Mouse (Mus musculus) brain, embryonic 14.5 days (tissue): ENCODE data around the gene Gk5.

ENCODE experiments used
- CTCF ChIP-seq: fragments of 200-500 bp; IDR thresholded peaks from 2 replicates; pipeline ENCODE4 v1.5.1; 2012; ENCODE audit warnings: inconsistent platforms, mild to moderate bottlenecking, moderate library complexity, borderline replicate concordance; ENCODE audit not compliant: insufficient read depth, insufficient read length; ENCODE audit errors: extremely low read depth
- POLR2A ChIP-seq: fragments of 200-500 bp; IDR thresholded peaks from 2 replicates; pipeline ENCODE4 v1.6.1; 2012; ENCODE audit warnings: mild to moderate bottlenecking, inconsistent platforms, borderline replicate concordance; ENCODE audit not compliant: poor library complexity, insufficient read depth, insufficient read length, severe bottlenecking; ENCODE audit errors: extremely low read depth

DNA sequence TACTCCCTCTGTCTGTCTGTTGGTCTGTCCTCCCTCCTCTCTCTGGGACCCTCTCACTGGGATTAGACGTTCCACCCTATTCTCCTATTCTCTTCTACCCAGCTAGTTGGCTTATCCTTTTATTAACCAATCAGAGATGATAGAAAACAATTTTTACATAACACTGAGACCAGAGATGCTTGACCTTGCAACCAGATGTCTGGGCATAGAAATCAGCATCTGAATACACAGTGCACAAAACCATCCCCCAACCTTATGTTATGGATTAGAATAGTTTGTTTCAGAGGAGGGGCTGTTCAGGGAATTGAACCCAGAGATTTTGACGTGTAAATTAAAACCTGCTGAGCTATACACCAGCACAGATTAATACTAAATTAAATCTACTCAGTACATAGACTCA lies 111.1 kb downstream of the Gk5 start:
- TF ChIP-seq CTCF (no peak), POLR2A (no peak)
